Mouse (Mus musculus) E14TG2a.4 (cell line): ENCODE measurements around the gene Lpin2.

ENCODE experiments used
- CTCF ChIP-seq: conservative IDR thresholded peaks from 2 replicates; pipeline ENCODE4 v1.5.1; 2014; ENCODE audit warnings: low read length
- NANOG ChIP-seq: IDR thresholded peaks from 2 replicates; pipeline ENCODE4 v1.6.1; 2014; ENCODE audit warnings: borderline replicate concordance, low read length, mixed read lengths
- POU5F1 ChIP-seq: IDR thresholded peaks from 2 replicates; pipeline ENCODE4 v1.6.1; 2014; ENCODE audit warnings: low read length, borderline replicate concordance

DNA sequence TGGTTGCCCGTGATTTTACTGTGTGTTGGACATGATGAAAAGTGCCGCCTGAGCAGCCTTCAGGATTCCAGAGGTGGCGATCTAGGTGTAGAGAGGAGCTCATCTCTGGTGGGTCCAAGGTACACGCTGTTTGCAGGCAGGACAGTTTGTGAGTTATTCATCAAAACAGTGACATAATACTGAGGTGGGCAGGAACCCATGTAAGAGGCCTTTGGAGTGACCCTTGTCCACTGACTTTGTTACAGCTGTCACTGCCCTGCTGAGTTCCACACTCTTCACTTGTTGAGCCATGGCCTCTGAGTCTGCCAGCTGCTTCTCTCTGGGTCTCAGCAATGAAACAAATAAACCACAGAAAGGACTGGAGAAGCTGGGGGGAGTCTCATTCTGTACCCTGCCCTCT, 19.8 kb downstream of the Lpin2 start:
- no peak for TF ChIP-seq CTCF
- TF ChIP-seq POU5F1 = no peak
- no peak for TF ChIP-seq NANOG
